In the genomic region with DNA sequence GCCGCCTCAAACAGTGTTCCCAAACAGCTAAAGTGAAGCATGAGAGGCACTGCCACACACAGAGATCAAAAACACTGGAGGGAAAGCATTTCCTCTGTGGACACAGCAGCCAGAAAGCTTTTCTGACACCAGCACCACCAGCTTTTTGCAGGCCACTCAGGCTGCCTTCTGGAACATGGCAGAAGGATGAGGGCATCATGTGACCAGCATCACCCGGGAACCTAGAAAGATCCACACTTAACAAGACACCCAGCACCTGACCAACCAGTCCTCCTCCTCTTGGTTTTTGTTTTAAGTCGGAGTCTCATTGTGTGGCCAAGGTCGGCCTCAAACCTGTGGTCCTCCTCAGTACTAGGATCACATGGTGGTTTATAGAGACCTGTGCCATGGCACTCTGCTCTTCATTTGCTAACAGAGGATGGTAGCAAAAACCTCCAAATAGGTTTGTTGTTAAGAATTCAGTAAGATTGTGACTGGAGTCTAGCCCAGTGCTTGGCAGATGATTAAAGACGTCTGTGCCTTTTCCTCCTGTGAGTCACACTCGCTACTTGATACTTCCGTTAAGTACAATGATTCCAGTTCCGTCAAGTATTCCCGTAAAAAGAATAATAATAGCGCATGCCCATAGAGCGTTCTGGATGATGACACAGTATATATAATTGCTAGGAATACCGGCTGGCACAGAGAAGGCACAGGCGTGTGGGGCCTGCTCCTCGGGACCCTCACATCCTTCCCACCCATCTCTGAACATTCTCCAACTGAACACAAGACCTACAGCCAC, we compare ENCODE assay signal across 8 mouse cellular contexts. TPM values are rescaled to one million over a fixed set of nuclear protein-coding genes. Genes with fewer than 3 reads are reported as not detected.
DNase-seq lines count a peak whose midpoint lies in the region; ATAC-seq lines count a peak whose summit lies in the region.

No protein-coding gene starts in this region.

- peak; percentile 59 for DNase-seq in MN1 (ENCODE audit: low spot score)
- DNase-seq in yolk sac, embryonic 10.5 days (ENCODE audit: low spot score): no peak
- no peak for DNase-seq in cerebellum, adult 9-10 months
- DNase-seq in gastrocnemius, postnatal 10 days: no peak

- no peak overlapping the region for H3K4me2 ChIP-seq in hindbrain, embryonic 16.5 days (ENCODE audit: low read length)
- H3K4me2 ChIP-seq in hindbrain, embryonic 12.5 days (replicated peaks): no peak overlapping the region
- H3K4me2 ChIP-seq in forebrain, embryonic 16.5 days (ENCODE audit: low read length): no peak overlapping the region
- H3K4me2 ChIP-seq in lung, embryonic 15.5 days: no peak overlapping the region

- H3K27me3 ChIP-seq in hindbrain, embryonic 16.5 days (replicated peaks; ENCODE audit: control insufficient read depth, insufficient read depth, low read length): no peaks in the 10 kb centered on the region
- no peaks in the 10 kb centered on the region for H3K27me3 ChIP-seq in hindbrain, embryonic 12.5 days
- H3K27me3 ChIP-seq in forebrain, embryonic 16.5 days (replicated peaks; ENCODE audit: control insufficient read depth, insufficient read depth, low read length): no peaks in the 10 kb centered on the region
- H3K27me3 ChIP-seq in lung, embryonic 15.5 days: no peaks in the 10 kb centered on the region

- H3K36me3 ChIP-seq in hindbrain, embryonic 16.5 days (ENCODE audit: control insufficient read depth, insufficient read depth, low read length): no peaks in the 10 kb centered on the region
- H3K36me3 ChIP-seq in hindbrain, embryonic 12.5 days: no peaks in the 10 kb centered on the region
- H3K36me3 ChIP-seq in forebrain, embryonic 16.5 days (ENCODE audit: control insufficient read depth, insufficient read depth): no peaks in the 10 kb centered on the region
- H3K36me3 ChIP-seq in lung, embryonic 15.5 days: no peaks in the 10 kb centered on the region

- H3K4me1 ChIP-seq in hindbrain, embryonic 16.5 days (ENCODE audit: control insufficient read depth, insufficient read depth, low read depth, low read length): no peaks in the 10 kb centered on the region
- H3K4me1 ChIP-seq in hindbrain, embryonic 12.5 days: no peaks in the 10 kb centered on the region
- H3K4me1 ChIP-seq in forebrain, embryonic 16.5 days (replicated peaks; ENCODE audit: control insufficient read depth, insufficient read depth, low read length): peaks cover 5% of the 10 kb centered on the region; the same call in 1 of the 2 replicates
- peaks cover 44% of the 10 kb centered on the region for H3K4me1 ChIP-seq in lung, embryonic 15.5 days

- H3K9ac ChIP-seq in hindbrain, embryonic 16.5 days (ENCODE audit: low read depth, low read length): no peak overlapping the region
- no peak overlapping the region for H3K9ac ChIP-seq in hindbrain, embryonic 12.5 days
- no peak overlapping the region for H3K9ac ChIP-seq in forebrain, embryonic 16.5 days (replicated peaks; ENCODE audit: low read depth, low read length)
- no peak overlapping the region for H3K9ac ChIP-seq in lung, embryonic 15.5 days

- no peak overlapping the region for H3K4me3 ChIP-seq in hindbrain, embryonic 16.5 days (ENCODE audit: low read length)
- H3K4me3 ChIP-seq in hindbrain, embryonic 12.5 days: no peak overlapping the region
- no peak overlapping the region for H3K4me3 ChIP-seq in forebrain, embryonic 16.5 days (replicated peaks; ENCODE audit: low read length)
- no peak overlapping the region for H3K4me3 ChIP-seq in lung, embryonic 15.5 days

- H3K27ac ChIP-seq in hindbrain, embryonic 16.5 days (ENCODE audit: low read depth, low read length): no peak overlapping the region
- no peak overlapping the region for H3K27ac ChIP-seq in hindbrain, embryonic 12.5 days
- H3K27ac ChIP-seq in forebrain, embryonic 16.5 days (ENCODE audit: low read length): no peak overlapping the region
- H3K27ac ChIP-seq in lung, embryonic 15.5 days: peak overlapping the region; percentile 66

- WGBS in hindbrain, embryonic 16.5 days: 80% methylated on average over 14 of the region's 14 CpGs
- WGBS in hindbrain, embryonic 12.5 days: 77% methylated on average over 14 of the region's 14 CpGs
- 68% methylated on average over 14 of the region's 14 CpGs for WGBS in forebrain, embryonic 16.5 days
- WGBS in lung, embryonic 15.5 days: 49% methylated on average over 14 of the region's 14 CpGs

- ATAC-seq in hindbrain, embryonic 16.5 days: 0 out of 2 replicates have a peak, but pooled peaks have one; percentile 11
- ATAC-seq in hindbrain, embryonic 12.5 days (ENCODE audit: low FRiP score): no peak
- ATAC-seq in forebrain, embryonic 16.5 days: peak; percentile 47; the same call in 1 of the 2 replicates
- ATAC-seq in lung, embryonic 15.5 days (ENCODE audit: borderline replicate concordance, extremely low read depth, low FRiP score, low TSS enrichment): 0 out of 2 replicates have a peak, but pooled peaks have one; percentile 29

- H3K9me3 ChIP-seq in hindbrain, embryonic 16.5 days (ENCODE audit: control insufficient read depth, low read length): no peaks in the 10 kb centered on the region
- H3K9me3 ChIP-seq in hindbrain, embryonic 12.5 days (replicated peaks): no peaks in the 10 kb centered on the region
- no peaks in the 10 kb centered on the region for H3K9me3 ChIP-seq in forebrain, embryonic 16.5 days (ENCODE audit: control insufficient read depth, low read length)
- no peaks in the 10 kb centered on the region for H3K9me3 ChIP-seq in lung, embryonic 15.5 days

RNA-seq across cellular contexts. Expression of gene Iqgap1, which starts 51.8 kb away (rescaled TPM):
- polyA plus RNA-seq in hindbrain, embryonic 16.5 days (2015; fragmentation: Nextera tagmentation; extraction: Ambion mirVana): 19.2 and 20.7 TPM in 2 replicates
- polyA plus RNA-seq in hindbrain, embryonic 12.5 days (2016; fragmentation: Nextera tagmentation; extraction: Ambion mirVana): 40.1 and 40.2 TPM in 2 replicates
- 24.5 and 25.9 TPM in 2 replicates for polyA plus RNA-seq in forebrain, embryonic 16.5 days (2015; fragmentation: Nextera tagmentation; extraction: Ambion mirVana)
- 107 and 115 TPM in 2 replicates for polyA plus RNA-seq in lung, embryonic 15.5 days (2015; fragmentation: Nextera tagmentation; extraction: Ambion mirVana)
- 10 to 100 TPM; 38.7 to 60.1 TPM for total RNA-seq in gastrocnemius, postnatal 10 days (2021)
